Mouse (Mus musculus): Measurements from ENCODE around the gene Hist1h4a. TPM values are rescaled to one million over a fixed set of nuclear protein-coding genes. Genes with fewer than 3 reads are reported as not detected.
A peak's percentile ranks its signal among the peaks of the same experiment; 100 is the strongest.
"Not testable (repeated sequence)": the region's sequence is repeated elsewhere in the genome, so short reads cannot be mapped to it uniquely, and the experiment has no call there.

The Hist1h4a gene
- polyA plus RNA-seq, 1 experiment from 2014 or later: not detected

- H3K9me3 ChIP-seq (ENCODE audit: control insufficient read depth, low read length); H3K27me3 ChIP-seq (replicated peaks; ENCODE audit: control insufficient read depth, insufficient read depth, low read length); H3K36me3 ChIP-seq (ENCODE audit: control insufficient read depth, insufficient read depth, low read length): not testable (repeated sequence)
- Histone ChIP-seq H3K4me3 (ENCODE audit: low read depth, low read length) (peak within 1 kb of the TSS; percentile 47), H3K27ac (ENCODE audit: low read depth, low read length) (peak within 1 kb of the TSS; percentile 100), H3K9ac (ENCODE audit: low read depth, low read length) (peak within 1 kb of the TSS; percentile 88), H3K4me2 (peak within 1 kb of the TSS; percentile 60), H3K4me1 (replicated peaks; ENCODE audit: control insufficient read depth, insufficient read depth, low read length) (peaks cover 18% of the 10 kb centered on the region)
- ATAC-seq (replicated peaks; ENCODE audit: low FRiP score) (peak; percentile 80), DNase-seq (ENCODE audit: low spot score) (peak; percentile 84)
- under 1% methylated on average over 37 of the region's 58 CpGs for WGBS
Observed at GRCm38 (mm10) chr13:23746201-23747080, 14.6 kb downstream of the Hist1h4a start, which contains the start of gene Hist1h2bb. Gene Hist1h2bb, plus strand, starts transcription at chr13:23746734.

- Histone ChIP-seq H3K27ac (ENCODE audit: low read depth, low read length) (peak within 1 kb of the TSS; percentile 100), H3K4me3 (ENCODE audit: low read depth, low read length) (peak within 1 kb of the TSS; percentile 47), H3K27me3 (replicated peaks; ENCODE audit: control insufficient read depth, insufficient read depth, low read length) (no peaks in the 10 kb centered on the region), H3K4me2 (peak within 1 kb of the TSS; percentile 60), H3K9ac (ENCODE audit: low read depth, low read length) (peak within 1 kb of the TSS; percentile 88), H3K9me3 (ENCODE audit: control insufficient read depth, low read length) (no peaks in the 10 kb centered on the region), H3K4me1 (replicated peaks; ENCODE audit: control insufficient read depth, insufficient read depth, low read length) (peaks cover 18% of the 10 kb centered on the region), H3K36me3 (ENCODE audit: control insufficient read depth, insufficient read depth, low read length) (no peaks in the 10 kb centered on the region)
- ATAC-seq (replicated peaks; ENCODE audit: low FRiP score) (peak; percentile 64), DNase-seq (ENCODE audit: low spot score) (peak; percentile 77)
- WGBS: 1% methylated on average over 28 of the region's 28 CpGs
Observed at GRCm38 (mm10) chr13:23745381-23746161, 15.5 kb downstream of the Hist1h4a start, which contains the start of gene Hist1h3c. Gene Hist1h3c, minus strand, starts transcription at chr13:23745602.

GRCm38 (mm10) chr13:23744421-23745380, 16.3 kb downstream of the Hist1h4a start:
- Histone ChIP-seq H3K4me1 (replicated peaks; ENCODE audit: control insufficient read depth, insufficient read depth, low read length) (peaks cover 18% of the 10 kb centered on the region), H3K9ac (ENCODE audit: low read depth, low read length) (peak overlapping the region; percentile 77), H3K4me3 (ENCODE audit: low read depth, low read length) (peak overlapping the region; percentile 46), H3K9me3 (ENCODE audit: control insufficient read depth, low read length) (no peaks in the 10 kb centered on the region), H3K27ac (ENCODE audit: low read depth, low read length) (peak overlapping the region; percentile 100), H3K4me2 (peak overlapping the region; percentile 60), H3K27me3 (replicated peaks; ENCODE audit: control insufficient read depth, insufficient read depth, low read length) (no peaks in the 10 kb centered on the region), H3K36me3 (ENCODE audit: control insufficient read depth, insufficient read depth, low read length) (no peaks in the 10 kb centered on the region)
- ATAC-seq (replicated peaks; ENCODE audit: low FRiP score) (no peak), DNase-seq (ENCODE audit: low spot score) (no peak)
- 3% methylated on average over 13 of the region's 36 CpGs for WGBS

- ATAC-seq (replicated peaks; ENCODE audit: low FRiP score) (no peak), DNase-seq (ENCODE audit: low spot score) (no peak)
- Histone ChIP-seq H3K9ac (ENCODE audit: low read depth, low read length) (peak overlapping the region; percentile 77), H3K36me3 (ENCODE audit: control insufficient read depth, insufficient read depth, low read length) (no peaks in the 10 kb centered on the region), H3K4me1 (replicated peaks; ENCODE audit: control insufficient read depth, insufficient read depth, low read length) (peaks cover 18% of the 10 kb centered on the region), H3K4me3 (ENCODE audit: low read depth, low read length) (peak overlapping the region; percentile 46), H3K27me3 (replicated peaks; ENCODE audit: control insufficient read depth, insufficient read depth, low read length) (no peaks in the 10 kb centered on the region), H3K27ac (ENCODE audit: low read depth, low read length) (peak overlapping the region; percentile 100), H3K9me3 (ENCODE audit: control insufficient read depth, low read length) (no peaks in the 10 kb centered on the region), H3K4me2 (peak overlapping the region; percentile 60)
- 43% methylated on average over 4 of the region's 4 CpGs for WGBS
Observed at GRCm38 (mm10) chr13:23743963-23744362, 17.1 kb downstream of the Hist1h4a start.

GRCm38 (mm10) chr13:23743215-23743614, 17.8 kb downstream of the Hist1h4a start:
- no peak overlapping the region for H3K4me3 ChIP-seq (ENCODE audit: low read depth, low read length)
- WGBS: 90% methylated on average over 5 of the region's 5 CpGs
- H3K4me2 ChIP-seq: peak overlapping the region; percentile 34; the same call in 1 of the 2 replicates
- H3K27ac ChIP-seq (ENCODE audit: low read depth, low read length): peak overlapping the region; percentile 79
- H3K36me3 ChIP-seq (ENCODE audit: control insufficient read depth, insufficient read depth, low read length): no peaks in the 10 kb centered on the region
- peak overlapping the region; percentile 58 for H3K9ac ChIP-seq (ENCODE audit: low read depth, low read length)
- peaks cover 12% of the 10 kb centered on the region for H3K4me1 ChIP-seq (replicated peaks; ENCODE audit: control insufficient read depth, insufficient read depth, low read length)
- H3K27me3 ChIP-seq (replicated peaks; ENCODE audit: control insufficient read depth, insufficient read depth, low read length): no peaks in the 10 kb centered on the region
- ATAC-seq (replicated peaks; ENCODE audit: low FRiP score) (no peak), DNase-seq (ENCODE audit: low spot score) (no peak)
- no peaks in the 10 kb centered on the region for H3K9me3 ChIP-seq (ENCODE audit: control insufficient read depth, low read length)

GRCm38 (mm10) chr13:23742007-23742406, 19.0 kb downstream of the Hist1h4a start:
- H3K27me3 ChIP-seq (replicated peaks; ENCODE audit: control insufficient read depth, insufficient read depth, low read length): no peaks in the 10 kb centered on the region
- no peaks in the 10 kb centered on the region for H3K9me3 ChIP-seq (ENCODE audit: control insufficient read depth, low read length)
- H3K27ac ChIP-seq (ENCODE audit: low read depth, low read length): peak overlapping the region; percentile 74
- peaks cover 7% of the 10 kb centered on the region for H3K4me1 ChIP-seq (replicated peaks; ENCODE audit: control insufficient read depth, insufficient read depth, low read length)
- H3K9ac ChIP-seq (ENCODE audit: low read depth, low read length): peak overlapping the region; percentile 53; the same call in 1 of the 2 replicates
- DNase-seq (ENCODE audit: low spot score) (no peak), ATAC-seq (replicated peaks; ENCODE audit: low FRiP score) (no peak)
- H3K36me3 ChIP-seq (ENCODE audit: control insufficient read depth, insufficient read depth, low read length): no peaks in the 10 kb centered on the region
- H3K4me3 ChIP-seq (ENCODE audit: low read depth, low read length): no peak overlapping the region
- H3K4me2 ChIP-seq: peak overlapping the region; percentile 42

GRCm38 (mm10) chr13:23740910-23741309, 20.1 kb downstream of the Hist1h4a start:
- H3K4me1 ChIP-seq (replicated peaks; ENCODE audit: control insufficient read depth, insufficient read depth, low read length): peaks cover 7% of the 10 kb centered on the region
- peak overlapping the region; percentile 100 for H3K27ac ChIP-seq (ENCODE audit: low read depth, low read length)
- no peaks in the 10 kb centered on the region for H3K27me3 ChIP-seq (replicated peaks; ENCODE audit: control insufficient read depth, insufficient read depth, low read length)
- H3K9ac ChIP-seq (ENCODE audit: low read depth, low read length): peak overlapping the region; percentile 83; the same call in 1 of the 2 replicates
- no peak for DNase-seq (ENCODE audit: low spot score)
- no peaks in the 10 kb centered on the region for H3K36me3 ChIP-seq (ENCODE audit: control insufficient read depth, insufficient read depth, low read length)
- no peaks in the 10 kb centered on the region for H3K9me3 ChIP-seq (ENCODE audit: control insufficient read depth, low read length)
- 32% methylated on average over 5 of the region's 5 CpGs for WGBS
- ATAC-seq (replicated peaks; ENCODE audit: low FRiP score): no peak
- peak overlapping the region; percentile 52 for H3K4me3 ChIP-seq (ENCODE audit: low read depth, low read length)
- H3K4me2 ChIP-seq: peak overlapping the region; percentile 91

All from liver, embryonic 11.5 days (tissue).